Mouse (Mus musculus) CH12.LX (cell line): Measurements from ENCODE around the gene Abtb1. TPM values are rescaled to one million over a fixed set of nuclear protein-coding genes. Genes with fewer than 3 reads are reported as not detected.

Experiments
- DNase-seq: peaks from one replicate; pipeline ENCODE4 v3.0.0-alpha.2; 2013; ENCODE audit errors: extremely low read depth
- H3K27ac ChIP-seq: 2 replicates; pipeline ENCODE4 v1.5.1; 2012; ENCODE audit warnings: low read depth, mild to moderate bottlenecking, control low read depth, moderate library complexity; ENCODE audit not compliant: insufficient read depth
- H3K27me3 ChIP-seq: replicated peaks from 2 replicates; pipeline ENCODE3; 2012; ENCODE audit warnings: inconsistent platforms
- H3K36me3 ChIP-seq, 2 experiments: replicated peaks in 1 of 2; 2 replicates each; pipeline versions ENCODE3 to v1.6.1; 2012; ENCODE audit warnings: inconsistent platforms in 1 of 2, low read length in 1 of 2, mild to moderate bottlenecking in 1 of 2, mixed read lengths in 1 of 2, moderate library complexity in 1 of 2; ENCODE audit not compliant: control insufficient read depth in 1 of 2, insufficient read depth in 1 of 2
- H3K4me1 ChIP-seq, 2 experiments: 2 replicates each; pipeline ENCODE4 v1.6.1; 2012; ENCODE audit warnings: inconsistent platforms in 1 of 2, moderate library complexity in 1 of 2; ENCODE audit not compliant: insufficient read depth in 2 of 2, control insufficient read depth in 1 of 2
- H3K4me2 ChIP-seq: 2 replicates; pipeline ENCODE4 v1.6.1; 2012; ENCODE audit warnings: low read depth, mild to moderate bottlenecking, control low read depth; ENCODE audit not compliant: poor library complexity, insufficient read depth, severe bottlenecking
- H3K4me3 ChIP-seq, 3 experiments: fragments of 150-350 bp in 1 of 3; sonication (generic) in 1 of 3; replicated peaks in 1 of 3; 2 replicates each; pipeline versions ENCODE3 to v1.5.1; 2011 to 2012; ENCODE audit warnings: low read depth in 2 of 3, low read length in 2 of 3, mild to moderate bottlenecking in 2 of 3, moderate library complexity in 2 of 3, control low read depth in 1 of 3, improper control_type of control experiment in 1 of 3, inconsistent platforms in 1 of 3, mixed read lengths in 1 of 3; ENCODE audit not compliant: poor library complexity in 1 of 3
- H3K79me2 ChIP-seq: replicated peaks from 2 replicates; pipeline ENCODE4 v1.6.1; 2012; ENCODE audit warnings: mild to moderate bottlenecking, moderate library complexity; ENCODE audit not compliant: control insufficient read depth, poor library complexity, insufficient read depth, severe bottlenecking; ENCODE audit errors: extremely low read depth
- H3K9ac ChIP-seq: 2 replicates; pipeline ENCODE4 v1.6.1; 2012; ENCODE audit warnings: low read depth, mild to moderate bottlenecking, control low read depth, moderate library complexity; ENCODE audit not compliant: insufficient read depth
- H3K9me3 ChIP-seq: replicated peaks from 2 replicates; pipeline ENCODE3; 2012; ENCODE audit warnings: low read length, inconsistent platforms, mixed read lengths
- BHLHE40 ChIP-seq: IDR thresholded peaks from 2 replicates; pipeline ENCODE4 v1.6.1; 2011; ENCODE audit warnings: mild to moderate bottlenecking, low read depth, low read length, improper control_type of control experiment
- CHD1 ChIP-seq: IDR thresholded peaks from 2 replicates; pipeline ENCODE4 v1.6.1; 2012; ENCODE audit warnings: low read depth, low read length, improper control_type of control experiment, inconsistent platforms
- CHD2 ChIP-seq: IDR thresholded peaks from 2 replicates; pipeline ENCODE4 v1.6.1; 2011; ENCODE audit warnings: low read length, improper control_type of control experiment
- CTCF ChIP-seq, 2 experiments: IDR thresholded peaks in 1 of 2; conservative IDR thresholded peaks in 1 of 2; 2 replicates each; pipeline ENCODE4 v1.5.1; 2011 to 2012; ENCODE audit warnings: low read depth in 2 of 2, low read length in 2 of 2, improper control_type of control experiment in 1 of 2, inconsistent platforms in 1 of 2, mild to moderate bottlenecking in 1 of 2, moderate library complexity in 1 of 2
- E2F4 ChIP-seq: IDR thresholded peaks from 2 replicates; pipeline ENCODE4 v1.6.1; 2011; ENCODE audit warnings: low read depth, low read length, improper control_type of control experiment; ENCODE audit not compliant: insufficient replicate concordance
- ELF1 ChIP-seq: IDR thresholded peaks from 2 replicates; pipeline ENCODE4 v1.6.1; 2014; ENCODE audit warnings: low read depth, mild to moderate bottlenecking, inconsistent platforms, low read length, improper control_type of control experiment
- EP300 ChIP-seq: IDR thresholded peaks from 2 replicates; pipeline ENCODE4 v1.6.1; 2011; ENCODE audit warnings: low read length, improper control_type of control experiment
- ETS1 ChIP-seq: conservative IDR thresholded peaks from 2 replicates; pipeline ENCODE4 v1.6.1; 2012; ENCODE audit warnings: low read depth, mild to moderate bottlenecking, inconsistent platforms, low read length, improper control_type of control experiment, moderate library complexity
- GABPA ChIP-seq: IDR thresholded peaks from 2 replicates; pipeline ENCODE4 v1.6.1; 2012; ENCODE audit warnings: low read depth, low read length, improper control_type of control experiment, inconsistent platforms; ENCODE audit not compliant: insufficient replicate concordance
- HCFC1 ChIP-seq: IDR thresholded peaks from 2 replicates; pipeline ENCODE4 v1.6.1; 2012; ENCODE audit warnings: low read depth, mild to moderate bottlenecking, inconsistent platforms, low read length, improper control_type of control experiment
- IRF4 ChIP-seq: IDR thresholded peaks from 2 replicates; pipeline ENCODE4 v1.6.1; 2014; ENCODE audit warnings: low read depth, mild to moderate bottlenecking, inconsistent platforms, low read length, improper control_type of control experiment
- JUN ChIP-seq: IDR thresholded peaks from 2 replicates; pipeline ENCODE4 v1.6.1; 2011; ENCODE audit warnings: low read depth, mild to moderate bottlenecking, low read length, improper control_type of control experiment, moderate library complexity; ENCODE audit not compliant: insufficient read depth
- JUND ChIP-seq: conservative IDR thresholded peaks from 2 replicates; pipeline ENCODE4 v1.6.1; 2011; ENCODE audit warnings: low read depth, low read length, improper control_type of control experiment
- KAT2A ChIP-seq: IDR thresholded peaks from 2 replicates; pipeline ENCODE4 v1.6.1; 2012; ENCODE audit warnings: low read length, improper control_type of control experiment, inconsistent platforms; ENCODE audit not compliant: insufficient replicate concordance
- MAFK ChIP-seq: IDR thresholded peaks from 2 replicates; pipeline ENCODE4 v1.6.1; 2011; ENCODE audit warnings: low read length, improper control_type of control experiment; ENCODE audit not compliant: insufficient replicate concordance
- MAX ChIP-seq: IDR thresholded peaks from 2 replicates; pipeline ENCODE4 v1.6.1; 2011; ENCODE audit warnings: low read length, improper control_type of control experiment
- MAZ ChIP-seq: IDR thresholded peaks from 2 replicates; pipeline ENCODE4 v1.6.1; 2012; ENCODE audit warnings: low read depth, mild to moderate bottlenecking, inconsistent platforms, low read length, improper control_type of control experiment, moderate library complexity
- MEF2A ChIP-seq: IDR thresholded peaks from 2 replicates; pipeline ENCODE4 v1.6.1; 2014; ENCODE audit warnings: low read depth, mild to moderate bottlenecking, inconsistent platforms, low read length, improper control_type of control experiment, borderline replicate concordance
- MXI1 ChIP-seq: IDR thresholded peaks from 2 replicates; pipeline ENCODE4 v1.6.1; 2011; ENCODE audit warnings: mild to moderate bottlenecking, low read depth, low read length, improper control_type of control experiment
- NELFE ChIP-seq: IDR thresholded peaks from 2 replicates; pipeline ENCODE4 v1.6.1; 2011; ENCODE audit warnings: low read depth, low read length, improper control_type of control experiment
- NRF1 ChIP-seq: IDR thresholded peaks from 2 replicates; pipeline ENCODE4 v1.6.1; 2014; ENCODE audit warnings: low read depth, mild to moderate bottlenecking, inconsistent platforms, low read length, improper control_type of control experiment, moderate library complexity
- PAX5 ChIP-seq: IDR thresholded peaks from 2 replicates; pipeline ENCODE4 v1.6.1; 2012; ENCODE audit warnings: low read length, inconsistent platforms, mixed read lengths
- POLR2A ChIP-seq: IDR thresholded peaks from 2 replicates; pipeline ENCODE4 v1.6.1; 2011; ENCODE audit warnings: low read depth, mild to moderate bottlenecking, improper control_type of control experiment, low read length
- POLR2AphosphoS2 ChIP-seq: IDR thresholded peaks from 2 replicates; pipeline ENCODE4 v1.6.1; 2011; ENCODE audit warnings: low read depth, low read length, improper control_type of control experiment
- RAD21 ChIP-seq: IDR thresholded peaks from 2 replicates; pipeline ENCODE4 v1.6.1; 2011; ENCODE audit warnings: low read depth, mild to moderate bottlenecking, low read length, improper control_type of control experiment, moderate library complexity
- RCOR1 ChIP-seq: conservative IDR thresholded peaks from 2 replicates; pipeline ENCODE4 v1.6.1; 2012; ENCODE audit warnings: low read depth, mild to moderate bottlenecking, inconsistent platforms, low read length, improper control_type of control experiment
- SIN3A ChIP-seq: IDR thresholded peaks from 2 replicates; pipeline ENCODE4 v1.6.1; 2012; ENCODE audit warnings: low read length, improper control_type of control experiment, inconsistent platforms
- SMC3 ChIP-seq: IDR thresholded peaks from 2 replicates; pipeline ENCODE4 v1.6.1; 2011; ENCODE audit warnings: low read depth, low read length, improper control_type of control experiment
- TBP ChIP-seq: conservative IDR thresholded peaks from 2 replicates; pipeline ENCODE4 v1.6.1; 2011; ENCODE audit warnings: low read depth, low read length, improper control_type of control experiment
- TCF12 ChIP-seq: IDR thresholded peaks from 2 replicates; pipeline ENCODE4 v1.6.1; 2014; ENCODE audit warnings: low read depth, mild to moderate bottlenecking, inconsistent platforms, low read length, improper control_type of control experiment
- UBTF ChIP-seq: IDR thresholded peaks from 2 replicates; pipeline ENCODE4 v1.6.1; 2012; ENCODE audit warnings: low read depth, mild to moderate bottlenecking, inconsistent platforms, low read length, improper control_type of control experiment, moderate library complexity
- USF1 ChIP-seq: IDR thresholded peaks from 2 replicates; pipeline ENCODE4 v1.6.1; 2014; ENCODE audit warnings: low read depth, mild to moderate bottlenecking, inconsistent platforms, low read length, improper control_type of control experiment
- USF2 ChIP-seq: conservative IDR thresholded peaks from 2 replicates; pipeline ENCODE4 v1.6.1; 2011; ENCODE audit warnings: low read depth, low read length, improper control_type of control experiment
- ZC3H11A ChIP-seq: IDR thresholded peaks from 2 replicates; pipeline ENCODE4 v1.6.1; 2012; ENCODE audit warnings: low read depth, mild to moderate bottlenecking, inconsistent platforms, low read length, improper control_type of control experiment
- ZKSCAN1 ChIP-seq: IDR thresholded peaks from 2 replicates; pipeline ENCODE4 v1.6.1; 2012; ENCODE audit warnings: low read depth, inconsistent platforms, low read length, improper control_type of control experiment, borderline replicate concordance
- ZMIZ1 ChIP-seq: IDR thresholded peaks from 2 replicates; pipeline ENCODE4 v1.6.1; 2012; ENCODE audit warnings: low read depth, mild to moderate bottlenecking, inconsistent platforms, low read length, improper control_type of control experiment
- ZNF384 ChIP-seq: IDR thresholded peaks from 2 replicates; pipeline ENCODE4 v1.6.1; 2012; ENCODE audit warnings: low read depth, low read length, improper control_type of control experiment, inconsistent platforms
- dilution Hi-C: fragments of 300-500 bp; cut with MboI; formaldehyde crosslinking; loops from 2 replicates; pipeline ENCODE4 v1.14.3; 2020; ENCODE audit warnings: low sequenced_read_pairs; ENCODE audit not compliant: extremely low pct_unique_long_range_greater_than_20kb, extremely low pct_ligation_motif_present
- in situ Hi-C: fragments of 300-500 bp; cut with MboI; formaldehyde crosslinking; loops from 3 replicates; pipeline ENCODE4 v1.14.3; 2019; ENCODE audit warnings: low sequenced_read_pairs, low pct_ligation_motif_present, low pct_unique_long_range_greater_than_20kb, mixed read lengths
- polyA plus RNA-seq: library from polyadenylated mRNA; unstranded; fragments of >175 nt; gene quantifications from 2 replicates; pipeline ENCODE4 v1.2.1, GENCODE M21; 2012; ENCODE audit warnings: low read depth; ENCODE audit not compliant: insufficient read length
- total RNA-seq, 2 experiments: library from RNA; depleted of rRNA; stranded (reverse); fragments of 300-350 nt in 1 of 2; fragments of >200 nt in 1 of 2; gene quantifications; 2 replicates each; pipeline ENCODE4 v1.2.3; 2012 to 2014

Abtb1 gene
- total and polyA plus RNA-seq, 3 experiments: 13.0 to 20.8 (median 18.4) TPM

DNA sequence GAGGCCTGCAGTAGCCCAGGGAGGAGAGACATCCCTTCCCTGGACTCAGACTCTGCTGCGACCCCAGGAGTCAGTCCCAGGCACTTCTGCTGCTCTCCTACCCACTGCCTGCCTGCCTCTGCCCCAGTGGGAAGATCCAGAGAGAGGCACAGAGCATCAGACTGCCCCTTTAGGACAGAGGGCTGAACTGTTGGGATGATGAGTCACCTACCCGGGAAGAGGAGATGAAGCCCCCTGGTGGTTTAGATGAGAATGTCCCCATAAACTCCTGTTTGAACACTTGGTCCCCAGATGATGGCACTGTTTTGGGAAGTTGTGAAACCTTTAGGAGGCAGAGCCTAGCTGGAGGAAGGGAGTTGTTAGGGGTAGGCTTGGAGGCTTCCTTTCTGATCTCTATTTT is 19.1 kb upstream of the Abtb1 start:
- Histone ChIP-seq H3K4me3 (no peak overlapping the region), H3K4me1 (peaks cover 0 to 15% of the 10 kb centered on the region in 2 experiments; a peak in 2 of 4 replicates), H3K9me3 (peaks cover 2% of the 10 kb centered on the region), H3K36me3 (no peaks in the 10 kb centered on the region), H3K4me2 (no peak overlapping the region), H3K9ac (no peak overlapping the region), H3K27ac (no peak overlapping the region), H3K27me3 (peaks cover 2% of the 10 kb centered on the region), H3K79me2 (no peaks in the 10 kb centered on the region)
- dilution Hi-C loops: no loop called here
- in situ Hi-C loops: no loop called here
- TF ChIP-seq NELFE (peak; percentile 38; the same call in 1 of the 2 replicates), HCFC1 (no peak), USF2 (no peak), BHLHE40 (no peak), RCOR1 (no peak), ELF1 (no peak), TCF12 (no peak), POLR2A (no peak), MXI1 (no peak), CTCF (conservative IDR thresholded peaks at IDR 0.05 in 1 of 2, IDR thresholded peaks at IDR 0.05 in 1 of 2; ENCODE audit: low read depth in 2 of 2, low read length in 2 of 2) (peak; percentile 69 to 99), POLR2AphosphoS2 (no peak), CHD1 (no peak), MEF2A (no peak), ZMIZ1 (no peak), PAX5 (no peak), MAFK (peak; percentile 11; the same call in 1 of the 2 replicates), E2F4 (no peak), GABPA (no peak), MAX (0 out of 2 replicates have a peak, but pooled peaks have one; percentile 27), JUND (peak; percentile 69), CHD2 (no peak), TBP (no peak), ETS1 (no peak), MAZ (no peak), ZNF384 (no peak), ZKSCAN1 (no peak), IRF4 (no peak; the same call in 1 of the 2 replicates), KAT2A (no peak), RAD21 (peak; percentile 55), EP300 (no peak), ZC3H11A (no peak), NRF1 (no peak), USF1 (no peak), JUN (peak; percentile 56), SIN3A (no peak), UBTF (no peak), SMC3 (peak; percentile 77)
- peak; percentile 78 for DNase-seq
